Mouse (Mus musculus) stomach, postnatal 0 days (tissue): ENCODE data around the gene Scp2.

Source experiments
- CTCF ChIP-seq: IDR thresholded peaks from 2 replicates; pipeline ENCODE4 v1.5.1; 2016; ENCODE audit warnings: antibody characterized with exemption, low read depth, mild to moderate bottlenecking, moderate library complexity
- EP300 ChIP-seq: optimal IDR thresholded peaks from 2 replicates; pipeline ENCODE3; 2016; ENCODE audit warnings: antibody characterized with exemption

DNA sequence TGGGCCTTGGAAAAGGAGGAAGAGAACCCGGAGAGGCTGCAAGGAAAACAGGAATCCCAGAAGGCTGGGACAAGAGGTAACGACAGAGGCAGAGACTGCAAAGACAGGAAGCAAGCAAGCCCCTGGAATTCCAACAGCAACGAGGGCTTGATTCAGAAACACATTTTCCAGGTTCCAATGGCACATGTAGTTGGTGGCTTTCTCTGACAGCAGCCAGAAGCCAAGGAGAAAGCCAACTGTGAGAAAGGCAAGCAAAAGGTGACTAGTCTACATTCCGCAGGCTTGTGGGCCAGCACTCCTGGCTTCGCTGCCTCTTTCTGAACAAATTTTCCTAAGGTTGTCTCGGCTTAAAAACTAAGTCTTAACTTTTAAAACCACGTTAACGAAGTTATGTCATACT, 74.1 kb downstream of the Scp2 start:
- TF ChIP-seq EP300, result no peak
- no peak for TF ChIP-seq CTCF
